Mouse (Mus musculus): ENCODE results near the gene Tubg1. TPM values are rescaled to one million over a fixed set of nuclear protein-coding genes. Genes with fewer than 3 reads are reported as not detected.

Gene Tubg1
- polyA plus RNA-seq, 1 experiment from 2014 or later: 76.1 TPM

GRCm38 (mm10) chr11:101163476-101164350 is 44.0 kb downstream of the Tubg1 start:
- no peaks in the 10 kb centered on the region for H3K9me3 ChIP-seq
- 17% methylated on average over 49 of the region's 49 CpGs for WGBS
- H3K27ac ChIP-seq: no peak overlapping the region
- H3K4me3 ChIP-seq: peak overlapping the region; percentile 14
- peaks cover 12% of the 10 kb centered on the region for H3K4me1 ChIP-seq
- H3K9ac ChIP-seq: no peak overlapping the region; the same call in 1 of the 2 replicates
- H3K36me3 ChIP-seq (replicated peaks): peaks cover 16% of the 10 kb centered on the region; the same call in 1 of the 2 replicates
- no peak for ATAC-seq (replicated peaks)
- peaks cover 69% of the 10 kb centered on the region for H3K27me3 ChIP-seq (replicated peaks)
- H3K4me2 ChIP-seq: peak overlapping the region; percentile 38

GRCm38 (mm10) chr11:101164351-101164665 is 44.6 kb downstream of the Tubg1 start:
- H3K27me3 ChIP-seq (replicated peaks): peaks cover 71% of the 10 kb centered on the region
- ATAC-seq (replicated peaks): no peak
- H3K4me2 ChIP-seq: peak overlapping the region; percentile 38
- peaks cover 18% of the 10 kb centered on the region for H3K4me1 ChIP-seq
- H3K9me3 ChIP-seq: no peaks in the 10 kb centered on the region
- WGBS: 6% methylated on average over 21 of the region's 21 CpGs
- no peak overlapping the region for H3K27ac ChIP-seq
- H3K9ac ChIP-seq: no peak overlapping the region; the same call in 1 of the 2 replicates
- peak overlapping the region; percentile 14 for H3K4me3 ChIP-seq
- H3K36me3 ChIP-seq (replicated peaks): peaks cover 16% of the 10 kb centered on the region; the same call in 1 of the 2 replicates

- Histone ChIP-seq H3K9me3 (no peaks in the 10 kb centered on the region), H3K9ac (no peak overlapping the region), H3K27ac (no peak overlapping the region), H3K4me2 (no peak overlapping the region), H3K4me3 (0 out of 2 replicates have a peak overlapping the region, but pooled peaks have one; percentile 14), H3K4me1 (peaks cover 24% of the 10 kb centered on the region), H3K36me3 (replicated peaks) (peaks cover 16% of the 10 kb centered on the region; the same call in 1 of the 2 replicates), H3K27me3 (replicated peaks) (peaks cover 71% of the 10 kb centered on the region)
- WGBS: 24% methylated on average over 35 of the region's 35 CpGs
- ATAC-seq (replicated peaks): no peak
Observed at GRCm38 (mm10) chr11:101164677-101165580, 45.2 kb downstream of the Tubg1 start.

GRCm38 (mm10) chr11:101166357-101166756 is 46.6 kb downstream of the Tubg1 start:
- no peak overlapping the region for H3K9ac ChIP-seq
- WGBS: 49% methylated on average over 14 of the region's 14 CpGs
- H3K4me3 ChIP-seq: no peak overlapping the region
- no peaks in the 10 kb centered on the region for H3K9me3 ChIP-seq
- H3K4me2 ChIP-seq: no peak overlapping the region
- peaks cover 35% of the 10 kb centered on the region for H3K4me1 ChIP-seq
- peaks cover 71% of the 10 kb centered on the region for H3K27me3 ChIP-seq (replicated peaks)
- peaks cover 13% of the 10 kb centered on the region; the same call in 1 of the 2 replicates for H3K36me3 ChIP-seq (replicated peaks)
- no peak for ATAC-seq (replicated peaks)
- no peak overlapping the region for H3K27ac ChIP-seq

- H3K4me3 ChIP-seq: no peak overlapping the region
- ATAC-seq (replicated peaks): no peak
- WGBS: 46% methylated on average over 19 of the region's 19 CpGs
Observed at GRCm38 (mm10) chr11:101167211-101167962, 47.6 kb downstream of the Tubg1 start.

GRCm38 (mm10) chr11:101167963-101168300 is 48.2 kb downstream of the Tubg1 start:
- Histone ChIP-seq H3K4me3 (no peak overlapping the region), H3K9ac (no peak overlapping the region), H3K27ac (no peak overlapping the region), H3K9me3 (no peaks in the 10 kb centered on the region), H3K4me1 (peaks cover 49% of the 10 kb centered on the region), H3K4me2 (no peak overlapping the region), H3K36me3 (replicated peaks) (peaks cover 13% of the 10 kb centered on the region; the same call in 1 of the 2 replicates), H3K27me3 (replicated peaks) (peaks cover 63% of the 10 kb centered on the region)
- no peak for ATAC-seq (replicated peaks)
- 47% methylated on average over 8 of the region's 8 CpGs for WGBS

More at GRCm38 (mm10) chr11:101167211-101167962, 47.6 kb downstream of the Tubg1 start:
- Histone ChIP-seq H3K4me1 (peaks cover 45% of the 10 kb centered on the region), H3K9me3 (no peaks in the 10 kb centered on the region), H3K27me3 (replicated peaks) (peaks cover 68% of the 10 kb centered on the region), H3K36me3 (replicated peaks) (peaks cover 13% of the 10 kb centered on the region; the same call in 1 of the 2 replicates), H3K9ac (no peak overlapping the region), H3K27ac (no peak overlapping the region), H3K4me2 (no peak overlapping the region)

- WGBS: 63% methylated on average over 18 of the region's 18 CpGs
- Histone ChIP-seq H3K27me3 (replicated peaks) (peaks cover 58% of the 10 kb centered on the region), H3K4me2 (peak overlapping the region; percentile 88; the same call in 1 of the 2 replicates), H3K9me3 (no peaks in the 10 kb centered on the region), H3K4me3 (0 out of 2 replicates have a peak overlapping the region, but pooled peaks have one; percentile 84), H3K9ac (no peak overlapping the region), H3K27ac (no peak overlapping the region), H3K36me3 (replicated peaks) (peaks cover 11% of the 10 kb centered on the region; the same call in 1 of the 2 replicates), H3K4me1 (peaks cover 54% of the 10 kb centered on the region)
- ATAC-seq (replicated peaks): no peak
Observed at GRCm38 (mm10) chr11:101168301-101168980, 48.7 kb downstream of the Tubg1 start.

GRCm38 (mm10) chr11:101169301-101170107 is 49.8 kb downstream of the Tubg1 start:
- no peaks in the 10 kb centered on the region for H3K9me3 ChIP-seq
- no peak for ATAC-seq (replicated peaks)
- no peak overlapping the region for H3K27ac ChIP-seq
- H3K27me3 ChIP-seq (replicated peaks): peaks cover 47% of the 10 kb centered on the region
- peak overlapping the region; percentile 88 for H3K4me2 ChIP-seq
- peaks cover 5% of the 10 kb centered on the region; the same call in 1 of the 2 replicates for H3K36me3 ChIP-seq (replicated peaks)
- WGBS: 16% methylated on average over 17 of the region's 17 CpGs
- peak overlapping the region; percentile 84 for H3K4me3 ChIP-seq
- H3K4me1 ChIP-seq: peaks cover 58% of the 10 kb centered on the region
- peak overlapping the region; percentile 64; the same call in 1 of the 2 replicates for H3K9ac ChIP-seq

GRCm38 (mm10) chr11:101170354-101170810 is 50.6 kb downstream of the Tubg1 start, which contains the start of gene Cntnap1:
Cntnap1 (plus strand) TSS chr11:101170523.
- Histone ChIP-seq H3K27ac (peak within 1 kb of the TSS; percentile 81), H3K36me3 (replicated peaks) (peaks cover 5% of the 10 kb centered on the region; the same call in 1 of the 2 replicates), H3K9ac (peak within 1 kb of the TSS; percentile 64), H3K4me1 (peaks cover 64% of the 10 kb centered on the region), H3K27me3 (replicated peaks) (peaks cover 44% of the 10 kb centered on the region), H3K4me3 (peak within 1 kb of the TSS; percentile 84), H3K4me2 (peak within 1 kb of the TSS; percentile 88), H3K9me3 (no peaks in the 10 kb centered on the region)
- no peak for ATAC-seq (replicated peaks)
- WGBS: under 1% methylated on average over 35 of the region's 35 CpGs

GRCm38 (mm10) chr11:101170811-101171610 is 51.3 kb downstream of the Tubg1 start, which contains the start of gene Plekhh3:
Plekhh3 (minus strand) TSS chr11:101171351.
- under 1% methylated on average over 47 of the region's 50 CpGs for WGBS
- H3K4me3 ChIP-seq: peak within 1 kb of the TSS; percentile 84
- peak within 1 kb of the TSS; percentile 83 for H3K27ac ChIP-seq
- peak; percentile 96 for ATAC-seq (replicated peaks)
- peaks cover 38% of the 10 kb centered on the region for H3K27me3 ChIP-seq (replicated peaks)
- H3K4me1 ChIP-seq: peaks cover 68% of the 10 kb centered on the region
- H3K9ac ChIP-seq: peak within 1 kb of the TSS; percentile 64
- H3K9me3 ChIP-seq: no peaks in the 10 kb centered on the region
- peak within 1 kb of the TSS; percentile 88 for H3K4me2 ChIP-seq
- peaks cover 5% of the 10 kb centered on the region; the same call in 1 of the 2 replicates for H3K36me3 ChIP-seq (replicated peaks)

All from midbrain, embryonic 15.5 days (tissue).